Mouse (Mus musculus): ENCODE results near the gene Kremen2. TPM values are rescaled to one million over a fixed set of nuclear protein-coding genes. Genes with fewer than 3 reads are reported as not detected.

The Kremen2 gene
- polyA plus RNA-seq (2017; shearing (Covaris generic)), result 3.4 TPM

DNA sequence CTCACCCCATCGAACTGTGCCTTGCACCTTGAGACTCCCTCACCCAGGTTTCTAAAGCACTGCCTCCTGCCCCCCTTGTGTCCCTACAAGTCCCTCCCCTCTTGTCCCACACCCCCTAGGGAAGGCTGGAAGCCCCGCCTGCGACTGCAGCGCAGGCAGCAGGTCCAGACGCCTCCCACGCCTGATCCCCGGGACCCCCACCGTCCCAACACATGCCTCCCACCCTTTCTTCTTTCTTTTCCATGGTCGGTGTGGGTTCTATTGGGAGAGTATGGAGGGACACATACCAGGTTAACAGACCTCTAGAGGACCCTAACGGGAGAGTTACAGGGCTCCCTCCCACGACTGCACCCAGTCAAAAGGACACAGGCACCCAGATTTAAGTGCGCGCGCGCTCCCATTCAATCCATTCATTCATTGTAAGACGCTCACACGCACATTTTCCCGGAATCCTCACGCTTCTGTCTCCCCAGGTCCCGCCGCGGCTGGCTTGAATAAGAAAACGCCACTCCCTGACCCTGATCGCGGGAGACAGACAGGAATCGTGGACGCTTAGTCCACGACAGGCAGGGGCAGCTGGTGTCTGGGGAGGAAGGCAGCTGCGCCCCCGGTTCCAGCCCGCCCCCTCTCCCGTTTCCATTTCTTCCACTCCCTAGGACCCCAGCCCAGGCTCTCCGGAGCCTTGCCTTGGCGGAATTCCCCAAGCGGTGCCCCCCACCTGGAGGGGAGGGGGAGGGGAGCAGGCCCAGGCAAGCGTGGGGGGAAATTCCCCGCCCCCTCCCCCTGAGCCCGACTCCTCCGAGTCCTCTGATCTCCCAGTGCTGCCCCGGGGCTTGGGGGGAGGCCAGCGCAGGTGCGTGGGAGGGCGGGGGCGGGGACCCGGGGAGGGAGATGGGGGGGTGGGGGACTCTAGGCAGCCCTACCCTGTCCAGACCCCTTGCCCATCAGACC, at the start of gene Kremen2:
Gene Kremen2 (minus strand): TSS at position 533 of the 951 bp plus-strand sequence.

DNA sequence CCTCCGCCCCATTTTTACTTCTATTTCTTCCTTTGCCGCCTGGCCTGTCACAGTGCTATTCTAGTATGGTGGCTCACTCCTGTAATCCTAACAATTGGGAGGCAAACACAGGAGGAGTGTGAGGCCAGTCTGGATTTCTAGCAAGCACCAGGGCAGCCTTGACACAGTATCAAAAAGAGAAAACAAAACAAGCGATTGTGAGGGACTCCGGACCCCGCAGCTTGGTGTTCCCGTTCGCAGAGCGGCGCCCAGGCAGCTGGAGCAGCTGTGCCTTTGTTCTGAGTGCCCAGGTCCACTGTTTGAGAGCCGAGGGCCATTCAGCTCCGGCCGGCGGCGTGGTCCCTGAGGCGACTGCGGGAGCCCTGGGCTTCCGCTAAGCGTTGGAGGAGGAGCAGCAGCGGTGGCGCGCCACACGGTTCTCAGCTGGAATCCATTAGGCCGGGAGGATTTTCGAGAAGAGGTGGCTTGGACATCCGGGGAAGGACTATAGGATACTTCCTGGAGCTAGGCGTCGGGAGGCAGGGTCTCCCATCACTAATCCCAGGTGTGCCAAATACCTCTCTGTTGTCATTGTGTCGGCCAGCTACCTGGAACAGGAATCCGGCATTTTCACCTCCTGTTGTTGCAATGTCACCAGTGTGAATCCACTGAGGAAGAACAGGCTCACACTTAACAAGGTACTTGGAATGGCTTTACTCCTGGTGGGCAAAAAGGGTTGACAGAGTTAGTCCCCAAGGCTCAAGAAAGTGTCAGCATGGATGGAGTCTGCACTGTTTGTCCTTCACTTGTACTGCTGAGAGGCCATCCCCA, 44.8 kb upstream of the Kremen2 start, which contains the start of gene Srrm2:
Gene Srrm2 (plus strand): TSS at position 264 of the 810 bp plus-strand sequence.

DNA sequence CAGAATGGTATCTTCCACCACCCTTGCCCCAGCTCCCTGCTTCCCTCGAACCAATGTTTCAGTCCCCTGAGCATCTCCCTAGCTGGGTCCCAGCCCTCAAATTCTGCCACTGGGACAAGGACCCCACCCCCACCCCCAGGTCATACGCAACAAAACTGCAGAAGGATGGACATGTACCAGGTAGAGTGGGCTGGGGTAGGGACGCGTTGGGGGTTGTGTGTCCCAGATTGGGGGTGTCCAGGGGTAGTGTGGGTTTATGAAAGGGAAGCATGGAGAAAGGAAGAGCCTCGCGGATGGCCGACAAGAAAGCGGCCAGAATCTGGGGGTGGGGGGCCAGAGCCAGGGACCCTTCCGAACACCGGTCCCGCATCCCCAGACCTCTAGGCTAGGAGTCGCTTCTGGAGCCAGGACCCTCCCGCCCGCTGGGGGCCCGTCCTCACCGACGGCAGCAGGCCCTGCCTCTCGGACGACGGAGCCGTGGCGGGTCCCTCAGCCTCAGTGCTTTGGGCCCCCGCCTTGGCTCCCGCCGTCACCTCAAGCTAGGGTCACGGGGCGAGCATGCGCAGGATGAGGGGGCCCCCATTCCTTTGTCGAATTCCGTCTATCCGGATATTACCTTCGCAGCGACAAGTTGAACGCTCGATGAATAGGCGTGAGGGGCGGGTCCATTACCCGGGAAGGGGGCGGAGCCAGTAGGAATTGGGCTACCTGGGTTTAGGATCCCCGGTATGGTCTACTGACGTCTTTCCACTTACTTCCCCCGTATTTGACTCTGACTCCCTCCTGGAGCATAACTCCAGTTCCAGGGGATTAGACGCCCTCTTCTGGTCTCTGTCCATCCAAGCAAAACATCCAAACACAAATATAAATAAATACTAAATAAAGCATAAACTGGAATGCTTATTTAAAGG, 40.2 kb upstream of the Kremen2 start, which contains the start of gene Flywch2:
Gene Flywch2 (minus strand): TSS at position 521 of the 911 bp plus-strand sequence.

DNA sequence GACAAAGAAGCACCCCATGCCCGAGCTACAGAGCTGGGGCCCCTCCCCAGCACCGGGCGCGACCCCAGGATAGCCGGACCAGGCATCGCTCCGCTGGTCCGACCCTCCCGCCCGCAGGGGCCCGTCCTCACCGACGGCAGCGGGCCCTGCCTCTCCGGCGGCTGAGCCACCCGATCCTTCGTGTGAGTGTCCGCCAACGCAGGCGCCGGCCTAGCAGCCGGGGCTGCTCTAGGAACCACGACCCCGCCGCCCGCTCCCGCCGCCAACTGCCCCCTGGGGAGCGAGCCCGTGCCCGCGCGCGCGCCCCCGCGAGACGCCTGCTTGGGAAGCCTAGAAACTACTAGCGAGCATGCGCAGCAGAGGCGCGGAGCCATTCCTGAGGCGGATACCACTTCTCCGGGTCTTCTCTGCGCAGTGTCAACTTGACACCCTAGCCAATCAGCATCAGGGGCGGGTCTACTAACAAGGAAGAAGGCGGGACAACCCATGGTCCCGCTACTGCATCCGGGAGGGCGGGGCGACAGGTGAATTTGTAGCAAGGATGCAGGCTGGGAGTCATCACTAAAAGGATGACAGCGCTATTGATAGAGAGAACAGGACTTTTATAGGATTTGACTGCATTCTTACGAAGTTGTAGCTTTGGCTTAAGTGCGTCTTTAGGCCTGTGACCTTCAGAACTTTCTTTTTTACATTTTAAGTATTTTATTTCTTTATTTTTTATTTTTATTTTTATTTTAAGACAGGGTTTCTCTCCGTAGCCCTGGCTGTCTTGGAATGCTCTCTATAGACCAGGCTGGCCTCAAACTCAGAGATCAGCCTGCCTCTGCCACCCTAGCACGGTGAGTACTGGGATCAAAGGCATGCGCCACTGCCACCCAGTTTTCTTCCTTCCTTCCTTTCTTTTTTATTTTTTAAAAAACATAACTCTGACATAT, 25.9 kb upstream of the Kremen2 start, which contains the start of gene Flywch1:
Gene Flywch1 (minus strand): TSS at position 319 of the 935 bp plus-strand sequence.

DNA sequence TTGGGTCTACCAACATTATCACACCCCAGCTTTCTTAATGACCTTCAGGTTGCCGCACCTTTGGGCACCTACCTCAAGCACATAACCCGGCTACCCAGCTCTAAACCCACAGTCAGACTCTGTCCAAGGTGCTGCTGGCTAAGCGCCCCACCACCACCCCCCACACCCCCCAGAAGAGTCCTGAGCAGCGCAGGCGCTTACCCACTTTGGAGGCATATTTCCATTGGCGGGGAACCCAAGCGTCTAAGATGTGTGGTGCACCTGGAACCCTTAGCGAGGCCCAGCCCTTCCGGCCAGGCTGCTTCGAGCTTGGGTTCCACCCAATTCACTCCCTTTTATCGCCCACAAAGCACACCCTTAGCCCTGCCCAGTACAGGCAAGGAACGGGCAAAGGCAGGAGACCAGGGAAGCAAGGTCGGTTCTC, 5.0 kb downstream of the Kremen2 start, which contains the start of gene Paqr4:
Gene Paqr4 (minus strand): TSS at position 270 of the 424 bp plus-strand sequence.

DNA sequence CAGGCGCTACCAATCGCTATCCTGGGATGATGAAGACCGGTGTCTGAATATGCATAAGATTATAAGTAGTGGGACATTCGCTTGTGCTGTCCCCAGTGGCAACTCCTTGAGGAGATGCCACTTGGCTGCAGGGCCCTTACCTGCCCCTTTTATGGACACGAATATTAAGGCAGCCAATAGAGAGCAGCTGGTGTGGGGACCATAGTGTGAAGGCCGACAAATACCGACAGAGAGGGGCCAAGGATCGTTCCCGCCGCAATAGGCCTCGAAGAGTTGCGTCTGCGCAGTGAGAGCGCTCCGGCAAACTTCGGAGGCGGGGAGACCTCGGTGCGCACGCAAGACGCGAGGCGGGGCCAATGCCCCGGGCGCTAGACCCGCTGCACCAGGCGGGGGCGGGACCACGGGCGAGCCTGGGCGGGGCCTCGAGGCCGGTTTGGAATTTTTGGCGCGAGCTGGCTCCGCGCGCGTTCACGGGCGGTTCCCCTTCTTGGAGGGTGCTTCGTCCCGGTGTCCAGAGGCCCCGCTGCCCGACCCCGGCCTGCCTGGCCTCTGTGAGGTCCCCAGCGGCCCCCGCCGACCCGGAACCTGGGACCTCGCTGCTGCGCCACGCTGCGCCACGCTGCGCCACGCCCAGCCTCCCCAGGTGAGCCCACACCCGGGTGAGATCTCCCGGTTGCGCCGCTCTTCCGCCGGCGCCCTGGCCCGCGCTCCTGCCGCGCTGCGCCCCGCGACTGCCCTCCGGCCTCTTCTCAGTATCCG, 19.5 kb downstream of the Kremen2 start, which contains the start of gene Pkmyt1:
Gene Pkmyt1 (plus strand): TSS at position 338 of the 759 bp plus-strand sequence.

DNA sequence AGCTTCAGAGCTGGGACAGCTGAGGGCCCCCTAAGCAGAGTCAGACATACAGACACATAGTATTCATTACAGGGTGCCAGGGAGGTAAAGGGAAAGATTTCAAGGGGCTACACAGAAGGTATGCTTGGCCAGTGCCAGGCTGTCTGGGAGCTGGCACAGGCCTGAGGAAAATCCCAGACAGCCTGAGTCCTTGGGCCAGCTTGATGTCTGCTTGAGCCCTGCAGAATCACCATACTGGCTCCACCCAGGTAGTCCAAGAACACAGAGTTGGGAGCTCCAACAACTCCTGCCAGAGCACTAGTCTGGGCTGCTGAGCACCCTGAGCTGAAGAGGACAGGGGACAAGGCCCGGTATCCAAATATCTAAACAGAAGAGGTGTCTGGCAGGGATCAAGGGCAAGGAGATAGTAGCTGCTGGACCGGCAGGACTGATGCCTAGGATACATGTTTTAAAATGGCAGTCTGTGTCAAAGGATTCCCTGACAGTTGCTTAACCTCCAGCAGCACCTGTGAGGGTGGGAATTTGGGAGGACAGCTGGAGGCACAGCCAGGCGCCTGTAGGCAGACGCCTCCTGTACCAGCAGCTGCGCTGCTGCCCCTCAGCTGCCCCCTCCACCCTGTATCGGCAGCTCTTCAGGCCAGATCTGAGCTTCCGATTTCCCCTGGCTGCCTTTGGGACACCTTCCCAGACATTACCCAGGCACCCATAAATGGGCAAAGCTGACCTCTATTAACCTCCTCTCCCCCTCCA, 23.1 kb downstream of the Kremen2 start, which contains the start of gene 1520401A03Rik:
Gene 1520401A03Rik (minus strand): TSS at position 408 of the 750 bp plus-strand sequence.

Other genes starting within 250 kb of the Kremen2 start
- 21.2 TPM for gene Zfp213, start 181.6 kb downstream of the Kremen2 start, polyA plus RNA-seq (2017; shearing (Covaris generic))
- not detected for gene Zfp13, start 146.3 kb downstream of the Kremen2 start, polyA plus RNA-seq (2017; shearing (Covaris generic))
- gene Zscan10, start 145.0 kb downstream of the Kremen2 start, polyA plus RNA-seq (2017; shearing (Covaris generic)), result 1.6 TPM
- not detected for gene Mmp25, start 100.6 kb downstream of the Kremen2 start, polyA plus RNA-seq (2017; shearing (Covaris generic))
- not detected for gene Bicdl2, start 85.3 kb downstream of the Kremen2 start, polyA plus RNA-seq (2017; shearing (Covaris generic))
- 49.6 TPM for gene Hcfc1r1, start 72.2 kb downstream of the Kremen2 start, polyA plus RNA-seq (2017; shearing (Covaris generic))
- gene Thoc6, start 72.0 kb downstream of the Kremen2 start, polyA plus RNA-seq (2017; shearing (Covaris generic)), result 29.4 TPM
- gene Tnfrsf12a, start 68.4 kb downstream of the Kremen2 start, polyA plus RNA-seq (2017; shearing (Covaris generic)), result 9.0 TPM
- gene Cldn6, start 66.6 kb downstream of the Kremen2 start, polyA plus RNA-seq (2017; shearing (Covaris generic)), result not detected
- not detected for gene Cldn9, start 61.8 kb downstream of the Kremen2 start, polyA plus RNA-seq (2017; shearing (Covaris generic))
- gene 1520401A03Rik, start 23.1 kb downstream of the Kremen2 start, polyA plus RNA-seq (2017; shearing (Covaris generic)), result not detected
- gene Pkmyt1, start 19.5 kb downstream of the Kremen2 start, polyA plus RNA-seq (2017; shearing (Covaris generic)), result 43.8 TPM
- gene Paqr4, start 5.0 kb downstream of the Kremen2 start, polyA plus RNA-seq (2017; shearing (Covaris generic)), result 5.3 TPM
- 45.2 TPM for gene Flywch1, start 25.8 kb upstream of the Kremen2 start, polyA plus RNA-seq (2017; shearing (Covaris generic))
- 2.8 TPM for gene Flywch2, start 40.2 kb upstream of the Kremen2 start, polyA plus RNA-seq (2017; shearing (Covaris generic))
- 999 TPM for gene Srrm2, start 44.7 kb upstream of the Kremen2 start, polyA plus RNA-seq (2017; shearing (Covaris generic))
- 592 TPM for gene Elob, start 83.3 kb upstream of the Kremen2 start, polyA plus RNA-seq (2017; shearing (Covaris generic))
- gene Prss33, start 90.2 kb upstream of the Kremen2 start, polyA plus RNA-seq (2017; shearing (Covaris generic)), result 0.18 TPM
- not detected for gene Prss32, start 98.0 kb upstream of the Kremen2 start, polyA plus RNA-seq (2017; shearing (Covaris generic))
- gene Prss41, start 98.3 kb upstream of the Kremen2 start, polyA plus RNA-seq (2017; shearing (Covaris generic)), result 2.8 TPM
- not detected for gene Prss21, start 122.2 kb upstream of the Kremen2 start, polyA plus RNA-seq (2017; shearing (Covaris generic))
- gene Dcpp1, start 135.0 kb upstream of the Kremen2 start, polyA plus RNA-seq (2017; shearing (Covaris generic)), result not detected
- not detected for gene Dcpp2, start 135.0 kb upstream of the Kremen2 start, polyA plus RNA-seq (2017; shearing (Covaris generic))
- not detected for gene Dcpp3, start 171.6 kb upstream of the Kremen2 start, polyA plus RNA-seq (2017; shearing (Covaris generic))
- not detected for gene Sbp, start 195.8 kb upstream of the Kremen2 start, polyA plus RNA-seq (2017; shearing (Covaris generic))
- gene Sbpl, start 209.4 kb upstream of the Kremen2 start, polyA plus RNA-seq (2017; shearing (Covaris generic)), result not detected
- gene Prss30, start 234.7 kb upstream of the Kremen2 start, polyA plus RNA-seq (2017; shearing (Covaris generic)), result not detected